Mouse (Mus musculus): ENCODE data around the gene Ogfod3. TPM values are rescaled to one million over a fixed set of nuclear protein-coding genes. Genes with fewer than 3 reads are reported as not detected.

The Ogfod3 gene
- 14.7 and 14.9 TPM in 2 replicates for polyA plus RNA-seq (2015; fragmentation: Nextera tagmentation; extraction: Ambion mirVana)

GRCm38 (mm10) chr11:121204161-121205006 lies at the start of gene Ogfod3, which contains the start of gene Hexdc:
Gene Ogfod3, minus strand, starts transcription at chr11:121204711.
Gene Hexdc, plus strand, starts transcription at chr11:121204433.
- H3K4me3 ChIP-seq (replicated peaks), result peak within 1 kb of the TSS; percentile 76
- H3K9me3 ChIP-seq (replicated peaks), result no peaks in the 10 kb centered on the region
- H3K4me2 ChIP-seq, result peak within 1 kb of the TSS; percentile 96
- H3K27ac ChIP-seq, result peak within 1 kb of the TSS; percentile 72
- H3K36me3 ChIP-seq, result 0 out of 2 replicates have a peak, but pooled peaks cover 6% of the 10 kb centered on the region
- ATAC-seq (ENCODE audit: low read depth) (peak; percentile 99), DNase-seq (peak; percentile 97)
- no peaks in the 10 kb centered on the region for H3K27me3 ChIP-seq
- H3K4me1 ChIP-seq (replicated peaks), result peaks cover 24% of the 10 kb centered on the region
- WGBS (ENCODE audit: insufficient replicate concordance), result under 1% methylated on average over 70 of the region's 70 CpGs
- H3K9ac ChIP-seq, result peak within 1 kb of the TSS; percentile 77

GRCm38 (mm10) chr11:121250196-121250595 lies 45.7 kb upstream of the Ogfod3 start:
- 91% methylated on average over 8 of the region's 8 CpGs for WGBS (ENCODE audit: insufficient replicate concordance)
- Histone ChIP-seq H3K36me3 (peaks cover 99% of the 10 kb centered on the region), H3K9ac (no peak overlapping the region), H3K4me3 (replicated peaks) (no peak overlapping the region), H3K27me3 (no peaks in the 10 kb centered on the region), H3K9me3 (replicated peaks) (no peaks in the 10 kb centered on the region), H3K27ac (no peak overlapping the region), H3K4me2 (no peak overlapping the region), H3K4me1 (replicated peaks) (no peaks in the 10 kb centered on the region)
- no peak for ATAC-seq (ENCODE audit: low read depth)
- no peak for DNase-seq

- WGBS (ENCODE audit: insufficient replicate concordance), result 31% methylated on average over 2 of the region's 2 CpGs
- H3K9ac ChIP-seq, result peak overlapping the region; percentile 95
- peaks cover 47% of the 10 kb centered on the region for H3K4me1 ChIP-seq (replicated peaks)
- H3K27ac ChIP-seq, result peak overlapping the region; percentile 99
- H3K9me3 ChIP-seq (replicated peaks), result no peaks in the 10 kb centered on the region
- peak overlapping the region; percentile 87 for H3K4me3 ChIP-seq (replicated peaks)
- peak overlapping the region; percentile 75 for H3K4me2 ChIP-seq
- ATAC-seq (ENCODE audit: low read depth) (peak; percentile 65), DNase-seq (peak; percentile 64)
- H3K27me3 ChIP-seq, result no peaks in the 10 kb centered on the region
- H3K36me3 ChIP-seq, result peaks cover 58% of the 10 kb centered on the region
Observed at GRCm38 (mm10) chr11:121239669-121240068, 35.2 kb upstream of the Ogfod3 start.

GRCm38 (mm10) chr11:121237345-121238128 lies 33.0 kb upstream of the Ogfod3 start:
- Histone ChIP-seq H3K4me2 (peak overlapping the region; percentile 75), H3K4me3 (replicated peaks) (peak overlapping the region; percentile 87), H3K9me3 (replicated peaks) (no peaks in the 10 kb centered on the region), H3K36me3 (peaks cover 37% of the 10 kb centered on the region), H3K27ac (peak overlapping the region; percentile 99), H3K4me1 (replicated peaks) (peaks cover 65% of the 10 kb centered on the region), H3K9ac (peak overlapping the region; percentile 95), H3K27me3 (no peaks in the 10 kb centered on the region)
- 1% methylated on average over 28 of the region's 28 CpGs for WGBS (ENCODE audit: insufficient replicate concordance)
- peak; percentile 21; the same call in 1 of the 2 replicates for ATAC-seq (ENCODE audit: low read depth)
- DNase-seq, result peak; percentile 61

GRCm38 (mm10) chr11:121236564-121237344 lies 32.2 kb upstream of the Ogfod3 start, which contains the start of gene Narf:
Gene Narf, plus strand, starts transcription at chr11:121237253.
- Histone ChIP-seq H3K4me3 (replicated peaks) (peak within 1 kb of the TSS; percentile 87), H3K9ac (peak within 1 kb of the TSS; percentile 95), H3K27me3 (no peaks in the 10 kb centered on the region), H3K9me3 (replicated peaks) (no peaks in the 10 kb centered on the region), H3K36me3 (peaks cover 29% of the 10 kb centered on the region), H3K4me1 (replicated peaks) (peaks cover 65% of the 10 kb centered on the region), H3K27ac (peak within 1 kb of the TSS; percentile 99), H3K4me2 (peak within 1 kb of the TSS; percentile 77)
- peak; percentile 93 for ATAC-seq (ENCODE audit: low read depth)
- peak; percentile 100 for DNase-seq
- WGBS (ENCODE audit: insufficient replicate concordance), result under 1% methylated on average over 50 of the region's 50 CpGs

GRCm38 (mm10) chr11:121235475-121236238 lies 31.1 kb upstream of the Ogfod3 start:
- WGBS (ENCODE audit: insufficient replicate concordance), result 18% methylated on average over 9 of the region's 9 CpGs
- Histone ChIP-seq H3K9me3 (replicated peaks) (no peaks in the 10 kb centered on the region), H3K4me2 (peak overlapping the region; percentile 77), H3K9ac (peak overlapping the region; percentile 77), H3K4me3 (replicated peaks) (peak overlapping the region; percentile 87), H3K27ac (peak overlapping the region; percentile 99), H3K27me3 (no peaks in the 10 kb centered on the region), H3K36me3 (peaks cover 18% of the 10 kb centered on the region), H3K4me1 (replicated peaks) (peaks cover 65% of the 10 kb centered on the region)
- ATAC-seq (ENCODE audit: low read depth) (no peak), DNase-seq (peak; percentile 61)

- 24% methylated on average over 4 of the region's 4 CpGs for WGBS (ENCODE audit: insufficient replicate concordance)
- H3K27ac ChIP-seq, result peak overlapping the region; percentile 77
- H3K4me3 ChIP-seq (replicated peaks), result no peak overlapping the region
- H3K27me3 ChIP-seq, result no peaks in the 10 kb centered on the region
- peaks cover 73% of the 10 kb centered on the region for H3K4me1 ChIP-seq (replicated peaks)
- DNase-seq, result no peak
- peaks cover 3% of the 10 kb centered on the region; the same call in 1 of the 2 replicates for H3K36me3 ChIP-seq
- H3K4me2 ChIP-seq, result no peak overlapping the region
- H3K9ac ChIP-seq, result peak overlapping the region; percentile 42; the same call in 1 of the 2 replicates
- no peak for ATAC-seq (ENCODE audit: low read depth)
- no peaks in the 10 kb centered on the region for H3K9me3 ChIP-seq (replicated peaks)
Observed at GRCm38 (mm10) chr11:121232706-121233105, 28.2 kb upstream of the Ogfod3 start.

- H3K4me2 ChIP-seq, result no peak overlapping the region
- H3K4me1 ChIP-seq (replicated peaks), result peaks cover 80% of the 10 kb centered on the region
- WGBS (ENCODE audit: insufficient replicate concordance), result 24% methylated on average over 4 of the region's 4 CpGs
- H3K27me3 ChIP-seq, result no peaks in the 10 kb centered on the region
- H3K9me3 ChIP-seq (replicated peaks), result no peaks in the 10 kb centered on the region
- ATAC-seq (ENCODE audit: low read depth) (no peak), DNase-seq (no peak)
- no peak overlapping the region for H3K4me3 ChIP-seq (replicated peaks)
- H3K9ac ChIP-seq, result peak overlapping the region; percentile 40; the same call in 1 of the 2 replicates
- peak overlapping the region; percentile 89 for H3K27ac ChIP-seq
- peaks cover 12% of the 10 kb centered on the region for H3K36me3 ChIP-seq
Observed at GRCm38 (mm10) chr11:121231628-121232291, 27.2 kb upstream of the Ogfod3 start.

GRCm38 (mm10) chr11:121231191-121231590 lies 26.7 kb upstream of the Ogfod3 start:
- no peaks in the 10 kb centered on the region for H3K27me3 ChIP-seq
- H3K4me1 ChIP-seq (replicated peaks), result peaks cover 78% of the 10 kb centered on the region
- no peak overlapping the region for H3K4me3 ChIP-seq (replicated peaks)
- ATAC-seq (ENCODE audit: low read depth) (no peak), DNase-seq (no peak)
- H3K9ac ChIP-seq, result peak overlapping the region; percentile 40; the same call in 1 of the 2 replicates
- 68% methylated on average over 4 of the region's 4 CpGs for WGBS (ENCODE audit: insufficient replicate concordance)
- peaks cover 18% of the 10 kb centered on the region for H3K36me3 ChIP-seq
- H3K27ac ChIP-seq, result peak overlapping the region; percentile 89
- H3K9me3 ChIP-seq (replicated peaks), result no peaks in the 10 kb centered on the region
- H3K4me2 ChIP-seq, result no peak overlapping the region
